Mouse (Mus musculus): ENCODE results near the gene Wipf2. TPM values are rescaled to one million over a fixed set of nuclear protein-coding genes. Genes with fewer than 3 reads are reported as not detected.
A peak's percentile ranks its signal among the peaks of the same experiment; 100 is the strongest.

Wipf2 gene
- total and polyA plus RNA-seq, 3 experiments = 13.4 to 23.7 (median 15.6) TPM

GRCm38 (mm10) chr11:98942923-98943641 is 79.6 kb downstream of the Wipf2 start:
- peak; percentile 69 for DNase-seq

- DNase-seq = no peak
These were observed 80.5 kb downstream of the Wipf2 start for GRCm38 (mm10) chr11:98943741-98944461.

GRCm38 (mm10) chr11:98944897-98945604 is 81.6 kb downstream of the Wipf2 start:
- DNase-seq = no peak

- DNase-seq = peak; percentile 92
These were observed 82.2 kb downstream of the Wipf2 start for GRCm38 (mm10) chr11:98945605-98945977.

- DNase-seq = no peak
These were observed 84.6 kb downstream of the Wipf2 start for GRCm38 (mm10) chr11:98947969-98948569.

- DNase-seq = no peak
These were observed 86.0 kb downstream of the Wipf2 start for GRCm38 (mm10) chr11:98949242-98949957.

- peak; percentile 72 for DNase-seq
These were observed 86.6 kb downstream of the Wipf2 start for GRCm38 (mm10) chr11:98949958-98950460.

GRCm38 (mm10) chr11:98950484-98950883 is 87.0 kb downstream of the Wipf2 start:
- no peak for DNase-seq

- peak; percentile 93 for DNase-seq
These were observed 87.8 kb downstream of the Wipf2 start for GRCm38 (mm10) chr11:98951026-98951906.

GRCm38 (mm10) chr11:98952111-98952510 is 88.7 kb downstream of the Wipf2 start:
- DNase-seq = no peak

GRCm38 (mm10) chr11:98952736-98953135 is 89.3 kb downstream of the Wipf2 start:
- no peak for DNase-seq

- no peak for DNase-seq
These were observed 89.9 kb downstream of the Wipf2 start for GRCm38 (mm10) chr11:98953361-98953760.

GRCm38 (mm10) chr11:98953835-98954320 is 90.4 kb downstream of the Wipf2 start:
- no peak for DNase-seq

- peak; percentile 80 for DNase-seq
These were observed 90.9 kb downstream of the Wipf2 start for GRCm38 (mm10) chr11:98954373-98954772.

Other genes starting within 250 kb of the Wipf2 start
- gene Gm12355, start 238.0 kb upstream of the Wipf2 start, total RNA-seq (2021) = 10 to 100 TPM in 1 of 2 experiments, 1 to 10 TPM in 1; 6.3 to 15.3 TPM
- not detected in 2 replicates for gene Gm12355, start 238.0 kb upstream of the Wipf2 start, polyA plus RNA-seq (2012; rRNA removed)
- gene Gsdma3, start 237.3 kb upstream of the Wipf2 start, total RNA-seq (2021) = 10 to 100 TPM in 1 of 2 experiments, 1 to 10 TPM in 1; 4.7 to 19.4 TPM
- gene Gsdma3, start 237.3 kb upstream of the Wipf2 start, polyA plus RNA-seq (2012; rRNA removed) = not detected in 2 replicates
- under 1 TPM; 0.35 to 0.69 TPM for gene Gsdma2, start 216.9 kb upstream of the Wipf2 start, total RNA-seq (2021)
- 0.12 TPM in 2 replicates for gene Gsdma2, start 216.9 kb upstream of the Wipf2 start, polyA plus RNA-seq (2012; rRNA removed)
- gene Gsdma, start 199.3 kb upstream of the Wipf2 start, total RNA-seq (2021) = not detected
- not detected in 2 replicates for gene Gsdma, start 199.3 kb upstream of the Wipf2 start, polyA plus RNA-seq (2012; rRNA removed)
- 100 to 1,000 TPM; 128 to 130 TPM for gene Psmd3, start 181.1 kb upstream of the Wipf2 start, total RNA-seq (2021)
- 177 and 195 TPM in 2 replicates for gene Psmd3, start 181.1 kb upstream of the Wipf2 start, polyA plus RNA-seq (2012; rRNA removed)
- gene Csf3, start 162.4 kb upstream of the Wipf2 start, total RNA-seq (2021) = not detected
- gene Csf3, start 162.4 kb upstream of the Wipf2 start, polyA plus RNA-seq (2012; rRNA removed) = 0.26 TPM in 1 of 2 replicates, not detected in the other
- 10 to 100 TPM; 45.3 to 55.1 TPM for gene Med24, start 134.2 kb upstream of the Wipf2 start, total RNA-seq (2021)
- gene Med24, start 134.2 kb upstream of the Wipf2 start, polyA plus RNA-seq (2012; rRNA removed) = 74.3 and 99.6 TPM in 2 replicates
- gene Thra, start 123.0 kb upstream of the Wipf2 start, total RNA-seq (2021) = 10 to 100 TPM; 84.6 to 86.1 TPM
- gene Thra, start 123.0 kb upstream of the Wipf2 start, polyA plus RNA-seq (2012; rRNA removed) = 105 and 132 TPM in 2 replicates
- 100 to 1,000 TPM; 135 to 155 TPM for gene Nr1d1, start 88.3 kb upstream of the Wipf2 start, total RNA-seq (2021)
- 404 and 577 TPM in 2 replicates for gene Nr1d1, start 88.3 kb upstream of the Wipf2 start, polyA plus RNA-seq (2012; rRNA removed)
- gene Msl1, start 68.1 kb upstream of the Wipf2 start, total RNA-seq (2021) = 10 to 100 TPM; 80.9 to 98.0 TPM
- gene Msl1, start 68.1 kb upstream of the Wipf2 start, polyA plus RNA-seq (2012; rRNA removed) = 63.2 and 65.0 TPM in 2 replicates
- 10 to 100 TPM; 30.0 to 32.3 TPM for gene Casc3, start 58.7 kb upstream of the Wipf2 start, total RNA-seq (2021)
- 27.9 and 30.2 TPM in 2 replicates for gene Casc3, start 58.7 kb upstream of the Wipf2 start, polyA plus RNA-seq (2012; rRNA removed)
- under 1 TPM; 0.29 to 0.79 TPM for gene Rapgefl1, start 26.9 kb upstream of the Wipf2 start, total RNA-seq (2021)
- 1.5 and 1.9 TPM in 2 replicates for gene Rapgefl1, start 26.9 kb upstream of the Wipf2 start, polyA plus RNA-seq (2012; rRNA removed)
- under 1 TPM; 0.48 to 0.86 TPM for gene Cdc6, start 44.2 kb downstream of the Wipf2 start, total RNA-seq (2021)
- gene Cdc6, start 44.2 kb downstream of the Wipf2 start, polyA plus RNA-seq (2012; rRNA removed) = 0.07 and 0.08 TPM in 2 replicates
- gene Rara, start 64.2 kb downstream of the Wipf2 start, total RNA-seq (2021) = 10 to 100 TPM; 17.0 to 30.8 TPM
- 43.7 and 44.9 TPM in 2 replicates for gene Rara, start 64.2 kb downstream of the Wipf2 start, polyA plus RNA-seq (2012; rRNA removed)
- not detected for gene Gjd3, start 119.4 kb downstream of the Wipf2 start, total RNA-seq (2021)
- gene Gjd3, start 119.4 kb downstream of the Wipf2 start, polyA plus RNA-seq (2012; rRNA removed) = 1.1 and 1.2 TPM in 2 replicates
- 1 to 10 TPM; 4.1 to 8.1 TPM for gene Top2a, start 160.6 kb downstream of the Wipf2 start, total RNA-seq (2021)
- 0.28 and 0.29 TPM in 2 replicates for gene Top2a, start 160.6 kb downstream of the Wipf2 start, polyA plus RNA-seq (2012; rRNA removed)
- gene Igfbp4, start 177.6 kb downstream of the Wipf2 start, total RNA-seq (2021) = 100 to 1,000 TPM in 1 of 2 experiments, 10 to 100 TPM in 1; 93.9 to 147 TPM
- 144 and 247 TPM in 2 replicates for gene Igfbp4, start 177.6 kb downstream of the Wipf2 start, polyA plus RNA-seq (2012; rRNA removed)
- gene Tns4, start 225.7 kb downstream of the Wipf2 start, total RNA-seq (2021) = under 1 TPM; 0.31 to 0.58 TPM
- 0.45 and 1.5 TPM in 2 replicates for gene Tns4, start 225.7 kb downstream of the Wipf2 start, polyA plus RNA-seq (2012; rRNA removed)

All from adrenal gland, adult 2 months (tissue).